11 mouse cellular contexts compared by ENCODE assay signal in genomic region chr8:11430688-11431087, GRCm38 (mm10). TPM values are rescaled to one million over a fixed set of nuclear protein-coding genes. Genes with fewer than 3 reads are reported as not detected.
A peak's percentile ranks its signal among the peaks of the same experiment; 100 is the strongest.
DNase-seq lines count a peak whose midpoint lies in the region; ATAC-seq and TF ChIP-seq lines count a peak whose summit lies in the region.
"Had no signal": no experiment of that assay in that cellular context is flagged by ENCODE, and none has a peak within 500 bp of the region (broad histone marks: within the 10 kb centered on the region; RNA-seq: fewer than 3 reads in every experiment).

No protein-coding gene starts in this region.

- peak; percentile 19; the same call in 1 of the 2 replicates for TF ChIP-seq CTCF in spleen, adult 2 months (IDR thresholded peaks at IDR 0.05; ENCODE audit: extremely low read depth, insufficient read depth, insufficient read length, insufficient replicate concordance)
- peak; percentile 72 for TF ChIP-seq CTCF in stomach, postnatal 0 days (IDR thresholded peaks at IDR 0.05; ENCODE audit: low read depth)

- ATAC-seq in CD4-positive, CD25-positive, alpha-beta regulatory T cell, adult 4 months = no peak
- peak; percentile 58 to 81; a peak in 3 of 4 replicates for ATAC-seq in hematopoietic stem cell, adult 5-6 weeks (replicated peaks in 1 of 2; ENCODE audit: insufficient read depth in 1 of 2, low FRiP score in 2 of 2, low TSS enrichment in 1 of 2, low read depth in 1 of 2, poor library complexity in 2 of 2, severe bottlenecking in 2 of 2)
- ATAC-seq in stomach, postnatal 0 days (ENCODE audit: low FRiP score, low TSS enrichment) = no peak
- ATAC-seq: inflammation-experienced regulatory T-cells, adult 6 months had no signal

- H3K4me1 ChIP-seq in spleen, adult 2 months (ENCODE audit: control insufficient read depth, insufficient read depth, insufficient read length) = no peaks in the 10 kb centered on the region
- no peaks in the 10 kb centered on the region for H3K4me1 ChIP-seq in stomach, postnatal 0 days (replicated peaks; ENCODE audit: control insufficient read depth, insufficient read depth)
- H3K4me1 ChIP-seq: embryonic facial prominence, embryonic 15.5 days had no signal

- no peak overlapping the region for H3K27ac ChIP-seq in spleen, adult 2 months (ENCODE audit: insufficient read depth, low read length)
- H3K27ac ChIP-seq in stomach, postnatal 0 days (replicated peaks) = no peak overlapping the region
- H3K27ac ChIP-seq: embryonic facial prominence, embryonic 15.5 days; macrophage had no signal

- no peaks in the 10 kb centered on the region for H3K9me3 ChIP-seq in stomach, postnatal 0 days (ENCODE audit: control insufficient read depth, low read length)
- H3K9me3 ChIP-seq: embryonic facial prominence, embryonic 15.5 days had no signal

- TF ChIP-seq EP300 in stomach, postnatal 0 days (optimal IDR thresholded peaks at IDR 0.05) = no peak

- H3K4me2 ChIP-seq in stomach, postnatal 0 days (replicated peaks; ENCODE audit: low read depth) = no peak overlapping the region
- H3K4me2 ChIP-seq: embryonic facial prominence, embryonic 15.5 days had no signal

- no peak overlapping the region for H3K4me3 ChIP-seq in spleen, adult 2 months (ENCODE audit: extremely low read depth, insufficient read depth, insufficient read length)
- H3K4me3 ChIP-seq in stomach, postnatal 0 days (ENCODE audit: low read depth, low read length) = no peak overlapping the region
- H3K4me3 ChIP-seq: embryonic facial prominence, embryonic 15.5 days had no signal

- DNase-seq in CD4-positive, CD25-positive, alpha-beta regulatory T cell, adult 2 months (ENCODE audit: low read depth, low spot score) = peak; percentile 43
- DNase-seq in spleen, adult 2 months (ENCODE audit: low read depth in 1 of 2, low spot score in 2 of 2) = no peak
- no peak for DNase-seq in spleen, postnatal 14 days (ENCODE audit: low spot score in 2 of 2)
- no peak for DNase-seq in stomach, postnatal 0 days (ENCODE audit: low spot score)
- DNase-seq in frontal cortex, postnatal 36 days (ENCODE audit: low spot score in 2 of 2) = no peak
- DNase-seq in right cerebral cortex, adult 2 months (ENCODE audit: low spot score in 2 of 2) = no peak

- no peaks in the 10 kb centered on the region for H3K36me3 ChIP-seq in spleen, adult 2 months (ENCODE audit: control insufficient read depth, insufficient read depth, low read length)
- H3K36me3 ChIP-seq in stomach, postnatal 0 days (ENCODE audit: control insufficient read depth, insufficient read depth, low read length) = peaks cover 18% of the 10 kb centered on the region

- no peaks in the 10 kb centered on the region for H3K27me3 ChIP-seq in spleen, adult 2 months (ENCODE audit: control insufficient read depth, insufficient read depth, low read length)
- no peaks in the 10 kb centered on the region for H3K27me3 ChIP-seq in stomach, postnatal 0 days (ENCODE audit: control insufficient read depth, insufficient read depth, low read length)
- H3K27me3 ChIP-seq: embryonic facial prominence, embryonic 15.5 days had no signal

- no peak overlapping the region for H3K9ac ChIP-seq in stomach, postnatal 0 days (ENCODE audit: low read length)
- H3K9ac ChIP-seq: embryonic facial prominence, embryonic 15.5 days had no signal

- TF ChIP-seq POLR2A in spleen, adult 2 months (IDR thresholded peaks at IDR 0.05; ENCODE audit: low read depth, low read length) = no peak

- WGBS in spleen, adult 2 months = 69% methylated on average over 5 of the region's 5 CpGs
- 70% methylated on average over 5 of the region's 5 CpGs for WGBS in stomach, postnatal 0 days

RNA-seq across cellular contexts. Expression of gene Rab20, which starts 47.8 kb away (rescaled TPM):
- polyA plus RNA-seq in CD4-positive, CD25-positive, alpha-beta regulatory T cell, adult 4 months (2017; shearing (Covaris generic)) = 10 to 100 TPM; 12.0 to 12.8 TPM
- polyA plus RNA-seq in spleen, adult 2 months (2012; rRNA removed) = 17.1 and 17.8 TPM in 2 replicates
- total RNA-seq in hematopoietic stem cell, adult 5-6 weeks (2017) = 5.0 and 6.4 TPM in 2 replicates
- 9.6 and 9.9 TPM in 2 replicates for polyA plus RNA-seq in stomach, postnatal 0 days (2015; fragmentation: Nextera tagmentation; extraction: Ambion mirVana)

Comparison
In these comparisons a context has a peak if more than half of its experiments do, and no peak if none do; other contexts are left out.
1. ATAC-seq: peak in hematopoietic stem cell, adult 5-6 weeks (2 of 2); none in CD4-positive, CD25-positive, alpha-beta regulatory T cell, adult 4 months (single experiment) and stomach, postnatal 0 days (single experiment).